Mouse (Mus musculus) thymus, postnatal 14 days (tissue): ENCODE data around the gene Ugt2b34.
"Not testable (repeated sequence)": the region's sequence is repeated elsewhere in the genome, so short reads cannot be mapped to it uniquely, and the experiment has no call there.

Experiments used
- DNase-seq: peaks from one replicate; pipeline ENCODE4 v3.0.0; 2021

Ugt2b34 gene

DNA sequence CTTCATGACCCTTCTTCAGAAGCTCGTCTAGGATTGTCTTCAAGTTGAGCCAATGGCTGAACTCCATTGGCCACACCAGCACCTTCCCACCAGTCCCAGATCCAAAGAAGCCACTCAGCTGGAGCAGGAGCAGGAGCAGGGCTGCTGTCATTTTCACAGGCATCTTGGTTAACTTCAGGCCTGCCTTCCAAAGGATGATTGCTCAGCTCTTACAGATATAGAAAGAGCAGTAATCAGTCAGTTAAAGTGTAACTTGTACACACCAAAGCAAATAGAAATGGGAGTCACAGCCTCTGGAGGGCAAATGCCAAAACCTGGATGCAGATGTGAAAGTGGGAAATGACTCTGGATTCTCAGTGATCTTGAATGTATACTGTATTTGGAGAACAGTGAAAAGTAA is at the start of gene Ugt2b34:
Gene Ugt2b34, minus strand, starts transcription at position 180 of the 400 bp plus-strand sequence.
- no peak for DNase-seq

DNA sequence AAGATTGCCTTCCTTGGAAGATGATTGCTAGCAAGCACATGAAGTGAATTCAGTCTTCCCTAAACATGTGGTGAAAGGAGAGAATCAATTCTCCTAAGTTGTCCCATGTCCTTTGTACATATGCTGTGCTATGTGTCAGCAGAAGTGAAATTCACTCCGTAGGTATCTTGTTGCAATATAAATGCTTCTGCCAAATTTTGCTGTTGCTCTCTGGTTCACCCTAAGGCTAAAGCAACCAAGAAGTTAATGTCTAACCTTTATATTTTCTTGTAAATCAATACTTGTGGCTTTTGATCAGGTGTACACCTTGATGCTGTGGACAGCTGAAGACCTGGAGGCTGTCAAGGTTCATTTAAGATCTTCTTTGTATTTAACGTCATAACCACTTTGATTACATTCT is 35.4 kb upstream of the Ugt2b34 start:
- DNase-seq = no peak

DNA sequence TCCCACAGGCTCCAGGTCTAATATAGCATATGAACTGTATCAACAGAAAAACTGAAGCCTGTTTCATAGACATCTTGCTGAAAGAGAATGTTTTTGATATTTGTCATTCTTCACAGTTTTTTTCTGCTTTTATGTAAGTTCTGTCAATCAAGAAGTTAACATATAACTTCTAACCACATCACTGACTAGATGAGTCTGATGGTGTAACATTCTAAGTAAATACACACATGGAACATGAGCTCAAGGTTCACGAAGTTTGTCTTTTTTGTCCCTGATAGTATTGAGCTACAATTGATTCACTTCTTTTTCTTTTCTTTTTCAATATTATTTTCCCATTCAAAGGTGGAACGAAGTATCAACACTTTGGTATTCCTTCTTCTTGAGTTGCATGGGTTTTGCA is 19.7 kb upstream of the Ugt2b34 start, which contains the start of gene Ugt2b1:
Gene Ugt2b1, minus strand, starts transcription at position 105 of the 400 bp plus-strand sequence.
- no peak for DNase-seq

DNA sequence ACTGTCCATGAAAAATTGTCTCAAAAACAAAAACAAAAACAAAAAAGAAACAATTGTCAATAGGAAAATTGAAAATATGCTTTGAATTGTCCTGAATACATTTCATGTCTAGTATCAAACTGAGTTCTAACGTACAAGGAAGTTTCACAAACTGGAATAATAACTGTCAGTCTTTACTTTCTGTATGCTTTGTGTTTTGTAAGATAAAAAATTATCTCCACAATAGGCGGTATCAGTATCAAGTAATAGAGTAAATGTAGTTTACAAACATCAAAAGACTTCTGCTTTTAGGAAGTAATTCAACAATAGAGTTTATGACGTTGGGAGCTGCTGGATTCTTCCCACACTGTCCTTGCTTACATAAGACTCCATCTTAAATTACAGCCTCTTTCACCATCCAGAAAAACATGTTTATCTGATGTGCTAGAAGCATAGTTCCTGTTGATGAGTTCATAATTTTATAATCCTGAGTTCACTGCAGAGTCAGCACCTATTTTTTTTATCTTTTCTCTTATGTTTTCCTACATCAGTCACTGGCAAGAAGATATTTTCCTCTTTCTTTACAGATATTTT is 14.0 kb upstream of the Ugt2b34 start:
- DNase-seq = no peak

DNA sequence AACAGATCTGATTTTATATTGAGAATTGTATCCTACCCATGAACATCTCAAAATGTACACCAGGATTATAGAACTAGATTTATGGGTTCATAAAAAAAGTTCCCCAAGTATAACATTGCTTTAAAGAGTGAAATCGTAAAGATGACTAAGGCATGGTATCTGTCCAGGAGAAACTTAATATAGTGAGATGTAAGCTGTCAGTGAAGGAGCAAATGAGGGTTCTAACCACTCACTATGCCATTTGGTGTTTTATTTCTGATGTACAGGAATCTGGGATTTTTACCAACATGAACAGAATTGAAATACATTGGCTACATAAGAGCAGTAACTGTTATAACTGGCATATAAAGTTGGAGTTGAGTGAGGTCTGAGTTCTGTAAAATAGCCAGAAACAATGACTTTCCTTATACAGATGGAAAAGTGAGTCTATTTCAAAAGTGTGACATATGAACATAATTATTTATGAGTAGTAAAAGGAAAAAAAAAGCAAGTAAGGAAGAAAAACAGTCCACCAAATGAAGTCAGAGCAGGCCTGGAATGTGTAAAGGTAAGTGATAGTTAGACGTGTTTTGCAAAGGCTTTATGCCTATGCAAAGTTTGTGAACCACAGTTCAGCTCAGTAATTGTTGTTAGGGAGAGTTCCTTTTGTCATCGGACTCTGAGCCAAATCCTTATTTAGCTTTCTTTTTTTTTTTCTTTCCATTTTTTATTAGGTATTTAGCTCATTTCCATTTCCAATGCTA is 4.8 kb upstream of the Ugt2b34 start:
- no peak for DNase-seq

DNA sequence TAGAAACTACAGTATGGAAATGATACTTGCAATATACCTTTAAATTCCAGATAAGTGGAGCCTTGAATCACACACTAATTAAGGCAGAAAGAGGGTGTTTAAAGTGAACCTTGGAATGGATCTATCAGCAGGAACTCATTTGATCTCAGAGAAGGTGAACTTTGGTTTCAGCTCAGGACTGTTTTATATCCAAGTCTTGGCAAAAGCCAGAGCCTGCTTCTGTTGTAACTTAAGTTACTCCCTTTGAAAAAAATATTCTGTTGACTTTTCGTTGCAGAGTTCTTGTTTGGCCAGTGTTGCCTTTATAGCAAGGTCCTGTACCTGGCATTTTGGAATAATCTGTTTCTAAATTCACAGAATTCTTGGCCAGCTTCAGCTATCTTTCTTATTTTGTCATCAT is 4.0 kb upstream of the Ugt2b34 start:
- no peak for DNase-seq

DNA sequence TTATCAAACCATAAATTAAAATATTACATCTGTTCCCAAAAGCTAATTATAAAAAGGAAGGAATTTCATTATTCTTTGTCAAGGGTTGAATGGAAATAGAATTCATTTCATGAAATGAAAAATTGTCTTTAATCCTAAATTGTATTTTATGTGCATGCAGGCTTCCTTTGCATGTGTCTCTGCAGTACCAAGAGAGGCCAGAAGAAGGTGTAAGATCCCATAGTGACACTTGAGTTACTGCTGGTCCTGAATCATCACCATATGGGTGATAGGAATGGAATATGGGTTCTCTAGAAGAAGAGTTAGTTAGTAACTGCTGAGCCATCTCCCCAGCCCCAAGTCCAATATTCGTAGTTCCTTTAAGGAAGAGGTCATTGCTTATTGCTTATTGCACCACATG is 16.8 kb downstream of the Ugt2b34 start:
- DNase-seq = no peak

DNA sequence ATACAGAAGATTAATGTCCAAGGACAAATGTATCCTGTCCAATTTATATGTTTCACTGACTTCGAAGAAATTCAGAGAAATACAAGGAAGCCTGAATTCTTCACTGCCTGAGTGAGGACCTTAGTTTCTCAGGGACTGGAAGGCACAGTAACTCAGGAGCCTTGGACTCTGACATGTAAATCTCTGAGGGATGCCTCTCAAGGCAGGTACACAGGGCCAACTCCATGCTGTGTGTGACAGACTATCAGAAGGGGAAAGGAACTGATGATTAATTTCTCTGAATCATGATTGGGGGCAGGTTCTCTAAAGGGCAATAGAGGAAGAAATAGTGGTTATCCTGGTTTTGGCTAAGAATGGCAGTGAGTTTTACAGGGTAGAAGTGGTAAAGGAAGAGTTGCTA is 18.3 kb downstream of the Ugt2b34 start:
- no peak for DNase-seq

DNA sequence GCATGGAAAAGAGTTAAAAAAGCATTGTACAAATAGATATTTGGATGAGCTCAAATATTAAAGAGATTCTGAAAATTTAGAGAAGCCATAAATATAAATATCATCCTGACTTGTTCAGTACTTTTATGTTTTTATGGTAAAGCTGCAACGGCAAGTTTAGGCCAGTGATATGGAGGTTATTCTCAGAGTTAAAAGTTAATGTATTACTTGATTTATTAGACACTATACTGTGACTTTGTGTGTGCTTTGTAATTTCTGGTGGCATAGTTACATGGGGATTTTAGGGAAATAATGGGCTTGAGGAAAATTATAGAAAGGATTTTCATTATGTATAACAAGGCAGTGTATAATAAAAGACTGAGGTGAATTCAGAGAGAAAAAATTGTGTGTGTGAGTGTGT is 19.7 kb downstream of the Ugt2b34 start:
- DNase-seq = no peak

DNA sequence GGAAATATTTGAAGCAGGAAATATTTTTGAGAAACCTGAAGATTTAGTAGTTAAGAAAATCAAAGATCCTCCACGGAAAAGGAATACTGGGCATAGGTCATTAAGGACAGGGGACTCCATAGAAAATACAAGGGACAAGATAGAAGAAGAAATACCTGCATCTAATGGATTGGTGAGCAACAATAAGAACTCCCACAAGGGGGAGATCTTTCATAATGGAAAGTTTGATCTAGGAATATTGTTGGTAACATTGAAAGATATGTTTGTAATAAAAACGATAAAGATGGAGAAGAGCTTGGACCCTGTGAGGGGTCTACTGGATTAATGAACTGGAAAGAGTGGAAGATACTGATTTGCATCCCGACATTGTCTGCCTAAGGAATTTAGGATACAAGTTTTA is 20.1 kb downstream of the Ugt2b34 start:
- DNase-seq = no peak

DNA sequence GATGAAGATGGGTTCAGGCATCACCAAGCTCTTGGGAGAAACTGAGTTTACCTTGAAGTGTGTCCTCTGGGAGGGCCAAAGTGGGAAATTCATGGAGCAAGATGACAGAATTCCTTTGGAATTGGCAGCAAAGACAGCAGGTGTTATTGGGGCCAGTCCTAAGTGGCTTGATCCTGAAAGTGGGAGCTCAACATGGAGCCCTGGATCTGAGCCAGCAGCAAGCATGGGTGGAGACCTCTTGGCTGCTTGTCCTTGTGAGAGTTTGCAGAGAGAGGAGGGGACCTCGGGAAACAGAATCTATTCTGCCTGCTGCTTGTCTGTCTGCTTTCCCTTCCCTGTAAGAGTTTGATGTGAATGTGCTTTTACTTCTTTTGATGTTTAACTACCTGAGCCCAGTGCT is 34.9 kb downstream of the Ugt2b34 start:
- DNase-seq = no peak

DNA sequence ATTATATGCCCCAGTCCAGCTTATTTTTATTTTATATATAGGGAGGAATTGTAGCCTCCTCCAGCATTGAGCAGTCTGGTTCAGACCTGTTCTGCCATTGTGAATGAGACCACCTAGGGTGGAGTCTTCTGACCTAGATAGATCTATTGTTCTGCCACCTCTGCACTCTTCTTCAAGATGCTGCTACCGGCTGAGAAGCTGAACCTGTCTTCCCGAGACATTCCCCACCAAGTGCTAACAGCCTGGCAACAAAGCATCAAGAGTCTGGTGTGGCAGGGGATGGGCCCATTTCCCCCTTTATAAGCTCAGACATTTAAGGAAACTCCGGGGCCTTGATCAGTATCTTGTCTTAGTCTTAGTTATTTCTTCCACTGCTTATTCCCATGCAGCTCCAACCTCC is 48.4 kb downstream of the Ugt2b34 start:
- no peak for DNase-seq

DNA sequence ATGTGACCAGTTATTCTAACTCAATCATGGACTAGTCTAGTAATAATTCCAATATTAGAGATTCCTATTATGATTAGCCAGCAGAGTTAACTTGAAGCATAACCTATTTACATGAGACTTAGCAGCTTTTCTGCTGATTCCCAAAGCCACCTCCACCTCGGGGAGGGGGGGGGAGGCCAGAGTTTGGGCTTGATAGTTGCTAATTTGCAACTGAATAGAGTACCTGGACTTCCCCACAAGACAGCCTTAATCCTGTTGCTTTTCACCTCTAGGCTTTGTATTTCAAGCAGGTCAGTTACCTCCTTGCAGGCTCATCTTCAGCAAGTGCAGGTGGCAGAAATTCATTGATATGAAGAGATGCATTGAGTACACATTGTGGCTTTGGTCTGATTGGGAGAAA is 49.1 kb downstream of the Ugt2b34 start:
- DNase-seq = no peak

DNA sequence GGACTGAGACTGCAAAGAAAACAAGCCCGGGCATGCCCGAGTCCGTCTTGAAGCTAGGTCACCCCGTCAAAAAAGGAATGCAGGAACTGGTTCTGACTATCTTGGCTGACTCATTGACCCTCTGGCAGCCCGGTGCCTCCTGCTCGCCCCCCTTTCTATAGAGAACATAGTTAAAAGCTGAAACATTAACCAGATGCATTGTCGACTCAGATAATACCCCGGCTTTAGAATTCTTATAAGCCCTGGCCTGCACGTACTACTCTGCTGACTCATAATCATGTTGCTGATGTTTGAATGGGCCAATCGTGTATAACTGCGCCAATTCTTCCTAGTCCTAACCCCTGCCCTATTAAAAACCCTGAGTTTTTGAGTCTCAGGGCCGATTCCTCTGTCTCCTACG is 50.2 kb downstream of the Ugt2b34 start:
- DNase-seq = not testable (repeated sequence)

DNA sequence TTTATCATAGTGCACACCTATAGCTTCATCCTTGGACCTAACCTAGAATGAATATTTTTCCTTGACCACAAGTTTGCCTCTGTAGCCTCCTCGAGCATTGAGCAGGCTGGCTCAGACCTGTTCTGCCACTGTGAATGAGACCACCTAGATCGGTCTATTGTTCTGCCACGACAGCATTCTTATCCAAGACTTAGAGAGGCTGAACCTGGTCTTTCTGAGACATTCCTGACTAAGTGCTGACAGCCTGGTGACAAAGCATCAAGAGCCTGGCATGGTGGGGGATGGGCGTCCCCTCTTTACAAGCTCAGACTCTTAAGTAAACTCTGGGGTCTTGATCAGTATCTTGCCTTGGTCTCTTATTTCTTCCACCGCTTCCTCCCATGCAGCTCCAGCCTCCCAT is 55.1 kb downstream of the Ugt2b34 start:
- DNase-seq = no peak

DNA sequence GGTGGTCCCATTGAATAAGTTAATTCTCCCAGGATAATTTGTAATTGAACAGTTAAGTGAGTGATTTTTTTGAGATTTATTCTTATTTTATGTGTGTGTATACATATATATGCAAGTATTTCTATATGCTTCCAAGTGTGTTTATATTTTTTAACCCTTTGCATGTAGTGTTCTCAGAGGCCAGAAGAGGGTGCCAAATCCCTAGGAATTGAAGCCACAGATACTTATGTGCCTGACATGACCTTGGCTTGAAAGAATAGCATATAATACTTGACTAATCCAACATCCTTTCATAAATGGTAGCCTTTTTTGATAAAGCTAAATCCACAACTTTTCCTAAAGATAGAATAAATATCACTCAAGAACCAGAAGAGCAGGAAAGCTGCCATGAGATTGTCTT is 56.6 kb downstream of the Ugt2b34 start:
- peak; percentile 5 for DNase-seq

DNA sequence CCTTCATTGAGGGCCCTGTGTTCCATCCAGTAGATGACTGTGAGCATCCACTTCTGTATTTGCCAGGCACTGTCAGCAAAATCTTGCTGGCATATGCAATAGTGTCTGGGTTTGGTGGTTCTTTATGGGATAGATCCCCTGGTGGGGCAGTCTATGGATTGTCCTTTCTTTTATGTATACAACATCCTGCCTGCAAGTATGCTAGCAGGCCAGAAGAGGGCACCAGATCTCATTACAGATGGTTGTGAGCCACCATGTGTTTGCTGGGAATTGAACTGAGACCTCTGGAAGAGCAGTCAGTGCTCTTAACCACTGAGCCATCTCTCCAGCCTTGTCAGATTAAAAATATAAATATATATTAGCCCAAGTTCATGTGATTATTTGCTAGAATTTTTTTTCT is 65.5 kb downstream of the Ugt2b34 start:
- DNase-seq = peak; percentile 9

DNA sequence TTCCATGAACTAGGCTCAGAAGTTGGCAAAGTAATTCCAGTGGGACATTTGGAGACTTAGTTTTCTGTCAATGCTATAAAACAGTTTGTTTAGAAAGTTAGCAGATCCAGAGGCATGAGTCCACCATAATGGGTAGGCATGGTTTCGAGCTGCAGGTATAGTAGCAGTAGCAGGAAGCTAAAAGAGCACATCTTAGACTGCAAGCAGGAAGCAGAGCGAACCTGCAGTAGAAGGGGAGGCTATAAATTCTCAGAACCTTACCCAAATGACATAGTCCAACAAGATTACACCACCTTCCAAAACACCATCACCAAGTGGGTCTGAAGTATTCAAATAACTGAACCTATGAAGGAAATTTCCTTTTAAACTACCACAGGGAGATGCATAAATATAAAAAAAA is 66.5 kb downstream of the Ugt2b34 start:
- DNase-seq = no peak
